Mouse (Mus musculus): Measurements from ENCODE around the gene Dicer1. TPM values are rescaled to one million over a fixed set of nuclear protein-coding genes. Genes with fewer than 3 reads are reported as not detected.
A peak's percentile ranks its signal among the peaks of the same experiment; 100 is the strongest.

The Dicer1 gene
- polyA plus RNA-seq, 1 experiment from 2014 or later, result 10.5 TPM

GRCm38 (mm10) chr12:104715453-104715852 lies 36.3 kb downstream of the Dicer1 start:
- Histone ChIP-seq H3K4me2 (no peak overlapping the region), H3K27ac (replicated peaks) (no peak overlapping the region), H3K4me3 (replicated peaks) (no peak overlapping the region), H3K9me3 (replicated peaks) (no peaks in the 10 kb centered on the region), H3K36me3 (replicated peaks) (peaks cover 79% of the 10 kb centered on the region), H3K4me1 (replicated peaks) (no peaks in the 10 kb centered on the region), H3K9ac (no peak overlapping the region), H3K27me3 (no peaks in the 10 kb centered on the region)
- no peak for ATAC-seq (ENCODE audit: insufficient read depth)
- WGBS (ENCODE audit: insufficient replicate concordance), result 74% methylated on average over 5 of the region's 5 CpGs

- H3K4me1 ChIP-seq (replicated peaks), result no peaks in the 10 kb centered on the region
- no peak for ATAC-seq (ENCODE audit: insufficient read depth)
- WGBS (ENCODE audit: insufficient replicate concordance), result 82% methylated on average over 7 of the region's 7 CpGs
- peaks cover 85% of the 10 kb centered on the region for H3K36me3 ChIP-seq (replicated peaks)
- H3K4me2 ChIP-seq, result no peak overlapping the region
- no peak overlapping the region for H3K9ac ChIP-seq
- H3K4me3 ChIP-seq (replicated peaks), result no peak overlapping the region
- H3K27me3 ChIP-seq, result no peaks in the 10 kb centered on the region
- no peaks in the 10 kb centered on the region for H3K9me3 ChIP-seq (replicated peaks)
- no peak overlapping the region for H3K27ac ChIP-seq (replicated peaks)
Measured at GRCm38 (mm10) chr12:104700266-104700665, 51.5 kb downstream of the Dicer1 start.

DNA sequence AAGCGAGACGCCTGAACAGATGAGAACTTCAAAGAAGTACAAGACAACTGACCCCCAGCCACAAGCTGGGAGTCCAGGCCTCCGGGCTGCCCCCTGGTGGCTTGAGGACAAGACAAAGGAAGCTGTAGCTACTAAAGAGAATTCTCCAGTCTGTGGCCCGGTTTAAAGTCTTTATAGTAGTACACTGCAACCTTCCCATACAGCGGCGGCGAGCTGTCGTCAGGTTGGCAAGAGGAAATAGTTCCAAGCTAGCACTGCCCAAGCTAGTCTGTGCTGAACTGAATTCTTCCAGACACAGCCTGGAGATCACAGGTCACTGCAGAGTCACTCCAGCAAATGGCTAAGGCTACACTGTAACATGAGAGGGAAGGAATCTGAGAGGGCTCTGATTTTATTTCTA lies 52.0 kb downstream of the Dicer1 start:
- H3K4me3 ChIP-seq (replicated peaks), result no peak overlapping the region
- H3K27me3 ChIP-seq, result no peaks in the 10 kb centered on the region
- H3K4me2 ChIP-seq, result no peak overlapping the region
- H3K9ac ChIP-seq, result no peak overlapping the region
- H3K9me3 ChIP-seq (replicated peaks), result no peaks in the 10 kb centered on the region
- peaks cover 88% of the 10 kb centered on the region for H3K36me3 ChIP-seq (replicated peaks)
- WGBS (ENCODE audit: insufficient replicate concordance), result 77% methylated on average over 8 of the region's 8 CpGs
- H3K4me1 ChIP-seq (replicated peaks), result no peaks in the 10 kb centered on the region
- no peak for ATAC-seq (ENCODE audit: insufficient read depth)
- H3K27ac ChIP-seq (replicated peaks), result no peak overlapping the region

GRCm38 (mm10) chr12:104695514-104695913 lies 56.2 kb downstream of the Dicer1 start:
- Histone ChIP-seq H3K27me3 (no peaks in the 10 kb centered on the region), H3K4me2 (no peak overlapping the region), H3K9ac (no peak overlapping the region), H3K9me3 (replicated peaks) (no peaks in the 10 kb centered on the region), H3K27ac (replicated peaks) (no peak overlapping the region), H3K36me3 (replicated peaks) (peaks cover 83% of the 10 kb centered on the region), H3K4me1 (replicated peaks) (0 out of 2 replicates have a peak, but pooled peaks cover 3% of the 10 kb centered on the region), H3K4me3 (replicated peaks) (no peak overlapping the region)
- ATAC-seq (ENCODE audit: insufficient read depth), result no peak
- 66% methylated on average over 2 of the region's 2 CpGs for WGBS (ENCODE audit: insufficient replicate concordance)

DNA sequence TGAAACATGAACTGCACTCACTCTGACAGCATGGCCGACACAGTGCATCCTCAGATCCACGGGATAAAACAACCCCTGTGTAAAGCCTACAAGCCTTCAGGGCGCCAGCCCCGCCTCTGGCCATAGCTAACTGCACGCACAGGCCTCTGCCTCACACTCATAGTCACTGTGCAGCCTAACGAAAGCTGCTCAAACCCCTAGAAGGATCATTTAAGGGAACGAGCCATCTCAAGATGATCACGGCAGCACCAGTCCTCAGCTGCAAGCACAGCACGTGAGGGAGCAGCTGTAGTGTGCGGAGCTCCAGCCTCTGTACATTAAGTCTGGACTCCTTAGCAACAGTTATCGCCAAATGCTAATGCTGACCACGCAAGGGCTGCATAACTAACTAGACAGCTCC lies 58.9 kb downstream of the Dicer1 start:
- Histone ChIP-seq H3K9me3 (replicated peaks) (no peaks in the 10 kb centered on the region), H3K36me3 (replicated peaks) (peaks cover 83% of the 10 kb centered on the region), H3K4me3 (replicated peaks) (no peak overlapping the region), H3K9ac (no peak overlapping the region), H3K27ac (replicated peaks) (no peak overlapping the region), H3K27me3 (no peaks in the 10 kb centered on the region), H3K4me2 (no peak overlapping the region), H3K4me1 (replicated peaks) (0 out of 2 replicates have a peak, but pooled peaks cover 3% of the 10 kb centered on the region)
- 79% methylated on average over 12 of the region's 12 CpGs for WGBS (ENCODE audit: insufficient replicate concordance)
- ATAC-seq (ENCODE audit: insufficient read depth), result no peak

DNA sequence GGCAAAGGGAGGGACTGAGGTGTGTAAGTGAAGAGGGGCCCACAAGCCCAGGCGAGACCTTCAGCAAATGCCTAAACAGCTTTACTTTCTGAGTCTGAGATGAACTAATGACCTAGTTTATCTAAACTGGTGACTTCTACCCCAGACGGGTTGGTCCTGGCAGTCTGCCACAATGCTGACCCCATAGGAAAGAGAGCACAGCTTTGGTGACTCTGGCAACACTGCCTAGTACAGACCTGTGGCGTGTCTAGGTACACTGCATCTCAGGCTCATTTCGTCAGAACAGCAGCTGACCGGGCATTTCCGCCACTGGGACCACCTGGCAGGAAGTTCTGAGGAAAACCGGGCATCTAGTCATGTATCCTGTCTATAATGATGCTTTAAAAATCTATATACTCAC lies 61.3 kb downstream of the Dicer1 start:
- no peak overlapping the region for H3K9ac ChIP-seq
- no peak overlapping the region for H3K4me3 ChIP-seq (replicated peaks)
- H3K4me2 ChIP-seq, result no peak overlapping the region
- 0 out of 2 replicates have a peak, but pooled peaks cover 3% of the 10 kb centered on the region for H3K4me1 ChIP-seq (replicated peaks)
- ATAC-seq (ENCODE audit: insufficient read depth), result peak; percentile 70; the same call in 1 of the 2 replicates
- peaks cover 66% of the 10 kb centered on the region for H3K36me3 ChIP-seq (replicated peaks)
- no peaks in the 10 kb centered on the region for H3K9me3 ChIP-seq (replicated peaks)
- no peak overlapping the region for H3K27ac ChIP-seq (replicated peaks)
- whole genome bisulfite sequencing (ENCODE audit: insufficient replicate concordance), result 65% methylated on average over 7 of the region's 7 CpGs
- no peaks in the 10 kb centered on the region for H3K27me3 ChIP-seq

GRCm38 (mm10) chr12:104688870-104689269 lies 62.9 kb downstream of the Dicer1 start:
- no peak for ATAC-seq (ENCODE audit: insufficient read depth)
- no peak overlapping the region for H3K9ac ChIP-seq
- no peak overlapping the region for H3K4me3 ChIP-seq (replicated peaks)
- WGBS (ENCODE audit: insufficient replicate concordance), result 71% methylated on average over 11 of the region's 11 CpGs
- H3K27me3 ChIP-seq, result no peaks in the 10 kb centered on the region
- no peak overlapping the region for H3K27ac ChIP-seq (replicated peaks)
- H3K36me3 ChIP-seq (replicated peaks), result peaks cover 51% of the 10 kb centered on the region
- H3K9me3 ChIP-seq (replicated peaks), result no peaks in the 10 kb centered on the region
- no peak overlapping the region for H3K4me2 ChIP-seq
- H3K4me1 ChIP-seq (replicated peaks), result 0 out of 2 replicates have a peak, but pooled peaks cover 3% of the 10 kb centered on the region

GRCm38 (mm10) chr12:104684411-104684931 lies 67.3 kb downstream of the Dicer1 start:
- Histone ChIP-seq H3K9me3 (replicated peaks) (no peaks in the 10 kb centered on the region), H3K4me1 (replicated peaks) (no peaks in the 10 kb centered on the region), H3K9ac (no peak overlapping the region), H3K4me3 (replicated peaks) (no peak overlapping the region), H3K4me2 (no peak overlapping the region), H3K27me3 (no peaks in the 10 kb centered on the region), H3K36me3 (replicated peaks) (peaks cover 13% of the 10 kb centered on the region), H3K27ac (replicated peaks) (no peak overlapping the region)
- WGBS (ENCODE audit: insufficient replicate concordance), result 60% methylated on average over 8 of the region's 8 CpGs
- no peak for ATAC-seq (ENCODE audit: insufficient read depth)

GRCm38 (mm10) chr12:104679819-104680132 lies 72.0 kb downstream of the Dicer1 start:
- Histone ChIP-seq H3K27me3 (no peaks in the 10 kb centered on the region), H3K9ac (no peak overlapping the region), H3K4me3 (replicated peaks) (no peak overlapping the region), H3K4me2 (no peak overlapping the region), H3K36me3 (replicated peaks) (no peaks in the 10 kb centered on the region), H3K27ac (replicated peaks) (no peak overlapping the region), H3K9me3 (replicated peaks) (no peaks in the 10 kb centered on the region), H3K4me1 (replicated peaks) (no peaks in the 10 kb centered on the region)
- no peak for ATAC-seq (ENCODE audit: insufficient read depth)
- WGBS (ENCODE audit: insufficient replicate concordance), result 77% methylated on average over 8 of the region's 8 CpGs

GRCm38 (mm10) chr12:104679121-104679818 lies 72.5 kb downstream of the Dicer1 start:
- 72% methylated on average over 26 of the region's 26 CpGs for WGBS (ENCODE audit: insufficient replicate concordance)
- Histone ChIP-seq H3K9me3 (replicated peaks) (no peaks in the 10 kb centered on the region), H3K27me3 (no peaks in the 10 kb centered on the region), H3K4me1 (replicated peaks) (no peaks in the 10 kb centered on the region), H3K36me3 (replicated peaks) (no peaks in the 10 kb centered on the region), H3K4me3 (replicated peaks) (no peak overlapping the region), H3K27ac (replicated peaks) (no peak overlapping the region), H3K9ac (no peak overlapping the region), H3K4me2 (no peak overlapping the region)
- ATAC-seq (ENCODE audit: insufficient read depth), result no peak

DNA sequence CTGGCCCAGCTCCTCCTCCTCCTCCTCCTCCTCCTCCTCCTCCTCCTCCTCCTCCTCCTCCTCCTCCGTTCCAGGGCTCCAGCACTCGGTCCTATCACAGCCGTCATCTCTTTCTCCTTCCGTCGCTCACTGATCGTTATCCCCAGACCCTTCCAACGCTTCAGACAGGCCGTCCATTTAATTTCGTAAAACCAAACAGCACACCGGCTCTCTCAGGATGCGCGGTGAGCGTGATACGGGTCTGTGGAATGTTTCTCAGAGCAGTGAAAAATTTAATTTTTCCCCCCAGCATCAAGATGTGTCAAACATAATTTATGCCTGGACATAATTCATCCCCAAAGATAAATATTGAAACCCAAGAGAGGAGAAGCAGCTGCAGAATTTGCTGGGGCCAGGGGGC lies 73.3 kb downstream of the Dicer1 start:
- Histone ChIP-seq H3K9ac (no peak overlapping the region), H3K4me3 (replicated peaks) (no peak overlapping the region), H3K27me3 (no peaks in the 10 kb centered on the region), H3K4me2 (no peak overlapping the region), H3K9me3 (replicated peaks) (no peaks in the 10 kb centered on the region), H3K27ac (replicated peaks) (no peak overlapping the region), H3K4me1 (replicated peaks) (no peaks in the 10 kb centered on the region), H3K36me3 (replicated peaks) (no peaks in the 10 kb centered on the region)
- ATAC-seq (ENCODE audit: insufficient read depth), result no peak
- 69% methylated on average over 13 of the region's 14 CpGs for WGBS (ENCODE audit: insufficient replicate concordance)

Data from liver, embryonic 15.5 days (tissue).